Mouse (Mus musculus) limb, embryonic 12.5 days (tissue): ENCODE measurements at regions not wholly inside any gene's neighbourhood (a gene's known extent, or its start where the extent isn't known, plus 50 kb on each side); places are given as distances from the start of the nearest gene placed in this dataset.

ENCODE experiments used
- ATAC-seq: fragments of 200-750 bp; cut with Nextera tagmentation; 2 replicates; pipeline ENCODE4 v1.8.0; 2017; ENCODE audit warnings: low read depth, moderate TSS enrichment; ENCODE audit not compliant: insufficient number of reproducible peaks, insufficient read depth, low FRiP score, low TSS enrichment
- H3K27ac ChIP-seq: fragments of 300-500 bp; sonication (generic); 2 replicates; pipeline ENCODE4 v1.5.1; 2016; ENCODE audit warnings: mild to moderate bottlenecking, moderate library complexity
- H3K27me3 ChIP-seq: fragments of 300-500 bp; sonication (generic); 2 replicates; pipeline ENCODE4 v1.6.1; 2016; ENCODE audit warnings: mild to moderate bottlenecking, moderate library complexity
- H3K36me3 ChIP-seq: fragments of 300-500 bp; sonication (generic); 2 replicates; pipeline ENCODE4 v1.6.1; 2016; ENCODE audit warnings: mild to moderate bottlenecking, moderate library complexity
- H3K4me1 ChIP-seq: fragments of 300-500 bp; sonication (generic); replicated peaks from 2 replicates; pipeline ENCODE4 v1.6.1; 2016
- H3K4me2 ChIP-seq: fragments of 300-500 bp; sonication (generic); 2 replicates; pipeline ENCODE4 v1.6.1; 2016; ENCODE audit warnings: mild to moderate bottlenecking, moderate library complexity
- H3K4me3 ChIP-seq: fragments of 300-500 bp; sonication (generic); replicated peaks from 2 replicates; pipeline ENCODE4 v1.5.1; 2016; ENCODE audit warnings: mild to moderate bottlenecking
- H3K9ac ChIP-seq: fragments of 300-500 bp; sonication (generic); replicated peaks from 2 replicates; pipeline ENCODE4 v1.6.1; 2016; ENCODE audit warnings: mild to moderate bottlenecking, moderate library complexity
- H3K9me3 ChIP-seq: fragments of 300-500 bp; sonication (generic); 2 replicates; pipeline ENCODE4 v1.6.1; 2016; ENCODE audit warnings: mild to moderate bottlenecking, moderate library complexity
- whole genome bisulfite sequencing: fragments of 180-500 bp; shearing (Covaris S2); methylation state at CpG from one replicate; pipeline ENCODE4 v1.1.7; 2016; 5-methylcytosine and 5-hydroxymethylcytosine counted together

- Histone ChIP-seq H3K4me1 (peaks cover 25% of the 10 kb centered on the region), H3K9ac (no peak overlapping the region), H3K27me3 (no peaks in the 10 kb centered on the region), H3K4me3 (no peak overlapping the region), H3K27ac (no peak overlapping the region), H3K36me3 (no peaks in the 10 kb centered on the region), H3K4me2 (no peak overlapping the region), H3K9me3 (no peaks in the 10 kb centered on the region)
- ATAC-seq = no peak
- 95% methylated on average over 4 of the region's 4 CpGs for WGBS
These were observed 134.6 kb downstream of the Hhipl2 start for GRCm38 (mm10) chr1:183552617-183553016.

GRCm38 (mm10) chr1:183553219-183553618 is 135.2 kb downstream of the Hhipl2 start:
- 88% methylated on average over 8 of the region's 8 CpGs for WGBS
- no peak overlapping the region for H3K27ac ChIP-seq
- ATAC-seq = no peak

GRCm38 (mm10) chr1:183562853-183563252 is 144.8 kb downstream of the Hhipl2 start:
- no peak overlapping the region for H3K9ac ChIP-seq
- no peaks in the 10 kb centered on the region for H3K27me3 ChIP-seq
- H3K4me2 ChIP-seq = no peak overlapping the region
- ATAC-seq = no peak
- no peaks in the 10 kb centered on the region for H3K9me3 ChIP-seq
- H3K27ac ChIP-seq = no peak overlapping the region
- no peaks in the 10 kb centered on the region for H3K4me1 ChIP-seq
- H3K36me3 ChIP-seq = no peaks in the 10 kb centered on the region
- no peak overlapping the region for H3K4me3 ChIP-seq
- 98% methylated on average over 3 of the region's 3 CpGs for WGBS

More at GRCm38 (mm10) chr1:183553219-183553618, 135.2 kb downstream of the Hhipl2 start:
- Histone ChIP-seq H3K4me1 (peaks cover 19% of the 10 kb centered on the region), H3K27me3 (no peaks in the 10 kb centered on the region), H3K4me2 (no peak overlapping the region), H3K9me3 (no peaks in the 10 kb centered on the region), H3K9ac (no peak overlapping the region), H3K36me3 (no peaks in the 10 kb centered on the region), H3K4me3 (no peak overlapping the region)

GRCm38 (mm10) chr1:183573621-183574585 is 155.9 kb downstream of the Hhipl2 start:
- H3K27ac ChIP-seq = no peak overlapping the region
- 77% methylated on average over 10 of the region's 10 CpGs for WGBS

GRCm38 (mm10) chr1:183584861-183585260 is 166.8 kb downstream of the Hhipl2 start:
- H3K9me3 ChIP-seq = no peaks in the 10 kb centered on the region
- no peak overlapping the region for H3K4me2 ChIP-seq
- no peaks in the 10 kb centered on the region for H3K27me3 ChIP-seq
- no peaks in the 10 kb centered on the region for H3K4me1 ChIP-seq
- no peak overlapping the region for H3K9ac ChIP-seq
- no peak overlapping the region for H3K27ac ChIP-seq
- ATAC-seq = no peak
- no peaks in the 10 kb centered on the region for H3K36me3 ChIP-seq
- 78% methylated on average over 6 of the region's 6 CpGs for WGBS
- no peak overlapping the region for H3K4me3 ChIP-seq

More at GRCm38 (mm10) chr1:183573621-183574585, 155.9 kb downstream of the Hhipl2 start:
- Histone ChIP-seq H3K36me3 (no peaks in the 10 kb centered on the region), H3K27me3 (no peaks in the 10 kb centered on the region), H3K9me3 (no peaks in the 10 kb centered on the region), H3K9ac (no peak overlapping the region), H3K4me3 (no peak overlapping the region), H3K4me2 (no peak overlapping the region), H3K4me1 (0 out of 2 replicates have a peak, but pooled peaks cover 4% of the 10 kb centered on the region)
- no peak for ATAC-seq

- Histone ChIP-seq H3K27me3 (no peaks in the 10 kb centered on the region), H3K27ac (no peak overlapping the region), H3K36me3 (no peaks in the 10 kb centered on the region), H3K4me1 (no peaks in the 10 kb centered on the region), H3K4me2 (no peak overlapping the region), H3K9ac (no peak overlapping the region), H3K4me3 (no peak overlapping the region), H3K9me3 (no peaks in the 10 kb centered on the region)
- WGBS = 86% methylated on average over 4 of the region's 4 CpGs
- ATAC-seq = no peak
These were observed 168.4 kb downstream of the Hhipl2 start for GRCm38 (mm10) chr1:183586406-183586805.

GRCm38 (mm10) chr1:183595306-183595705 is 177.3 kb downstream of the Hhipl2 start:
- H3K9ac ChIP-seq = no peak overlapping the region
- 72% methylated on average over 5 of the region's 5 CpGs for WGBS

GRCm38 (mm10) chr1:183600466-183600865 is 182.5 kb downstream of the Hhipl2 start:
- Histone ChIP-seq H3K27me3 (no peaks in the 10 kb centered on the region), H3K4me2 (no peak overlapping the region), H3K9ac (no peak overlapping the region), H3K4me3 (no peak overlapping the region), H3K9me3 (no peaks in the 10 kb centered on the region), H3K36me3 (no peaks in the 10 kb centered on the region), H3K27ac (no peak overlapping the region), H3K4me1 (no peaks in the 10 kb centered on the region)
- no peak for ATAC-seq
- WGBS = 85% methylated on average over 8 of the region's 8 CpGs

More at GRCm38 (mm10) chr1:183595306-183595705, 177.3 kb downstream of the Hhipl2 start:
- Histone ChIP-seq H3K4me3 (no peak overlapping the region), H3K4me2 (no peak overlapping the region), H3K27me3 (no peaks in the 10 kb centered on the region), H3K9me3 (no peaks in the 10 kb centered on the region), H3K4me1 (no peaks in the 10 kb centered on the region), H3K27ac (no peak overlapping the region), H3K36me3 (no peaks in the 10 kb centered on the region)
- ATAC-seq = no peak

GRCm38 (mm10) chr1:183611966-183612694 is 194.1 kb downstream of the Hhipl2 start:
- Histone ChIP-seq H3K4me1 (peaks cover 24% of the 10 kb centered on the region), H3K9ac (no peak overlapping the region), H3K36me3 (no peaks in the 10 kb centered on the region), H3K4me2 (no peak overlapping the region), H3K9me3 (no peaks in the 10 kb centered on the region), H3K27ac (peak overlapping the region; percentile 31; the same call in 1 of the 2 replicates), H3K27me3 (no peaks in the 10 kb centered on the region), H3K4me3 (no peak overlapping the region)
- peak; percentile 61; the same call in 1 of the 2 replicates for ATAC-seq
- WGBS = 40% methylated on average over 8 of the region's 8 CpGs

- Histone ChIP-seq H3K36me3 (no peaks in the 10 kb centered on the region), H3K4me1 (no peaks in the 10 kb centered on the region), H3K27me3 (no peaks in the 10 kb centered on the region), H3K4me3 (no peak overlapping the region), H3K4me2 (no peak overlapping the region), H3K27ac (no peak overlapping the region), H3K9me3 (no peaks in the 10 kb centered on the region), H3K9ac (no peak overlapping the region)
- 88% methylated on average over 9 of the region's 9 CpGs for WGBS
- no peak for ATAC-seq
These were observed 201.5 kb downstream of the Hhipl2 start for GRCm38 (mm10) chr1:183619451-183620059.

- Histone ChIP-seq H3K4me3 (no peak overlapping the region), H3K9ac (no peak overlapping the region), H3K36me3 (no peaks in the 10 kb centered on the region), H3K4me2 (no peak overlapping the region), H3K27me3 (no peaks in the 10 kb centered on the region), H3K27ac (no peak overlapping the region), H3K9me3 (no peaks in the 10 kb centered on the region), H3K4me1 (no peaks in the 10 kb centered on the region)
- 77% methylated on average over 4 of the region's 4 CpGs for WGBS
- ATAC-seq = no peak
These were observed 204.3 kb downstream of the Hhipl2 start for GRCm38 (mm10) chr1:183622341-183622740.
